Mouse (Mus musculus) neural tube, embryonic 14.5 days (tissue): ENCODE results near the gene Gm20532. TPM values are rescaled to one million over a fixed set of nuclear protein-coding genes. Genes with fewer than 3 reads are reported as not detected.

ENCODE experiments used
- ATAC-seq: fragments of 200-750 bp; cut with Nextera tagmentation; 2 replicates; pipeline ENCODE4 v1.8.0; 2017; ENCODE audit warnings: low read depth, mild to moderate bottlenecking, moderate TSS enrichment, moderate library complexity
- H3K27ac ChIP-seq: fragments of 300-500 bp; sonication (generic); 2 replicates; pipeline ENCODE4 v1.5.1; 2014; ENCODE audit warnings: low read depth, mild to moderate bottlenecking, control low read depth, low read length, moderate library complexity, mixed read lengths
- H3K27me3 ChIP-seq: fragments of 300-500 bp; sonication (generic); 2 replicates; pipeline ENCODE4 v1.6.1; 2014; ENCODE audit warnings: low read length; ENCODE audit not compliant: control insufficient read depth, insufficient read depth
- H3K36me3 ChIP-seq: fragments of 300-500 bp; sonication (generic); 2 replicates; pipeline ENCODE4 v1.6.1; 2014; ENCODE audit warnings: low read length, mixed read lengths; ENCODE audit not compliant: control insufficient read depth, insufficient read depth
- H3K4me1 ChIP-seq: fragments of 300-500 bp; sonication (generic); 2 replicates; pipeline ENCODE4 v1.6.1; 2014; ENCODE audit warnings: low read length; ENCODE audit not compliant: control insufficient read depth, insufficient read depth
- H3K4me2 ChIP-seq: fragments of 300-500 bp; sonication (generic); 2 replicates; pipeline ENCODE4 v1.6.1; 2014; ENCODE audit warnings: mild to moderate bottlenecking, low read depth, low read length, control low read depth
- H3K4me3 ChIP-seq: fragments of 300-500 bp; sonication (generic); 2 replicates; pipeline ENCODE4 v1.5.1; 2014; ENCODE audit warnings: low read depth, low read length, control low read depth, mixed read lengths
- H3K9ac ChIP-seq: fragments of 300-500 bp; sonication (generic); replicated peaks from 2 replicates; pipeline ENCODE4 v1.6.1; 2014; ENCODE audit warnings: low read depth, mild to moderate bottlenecking, control low read depth, low read length, mixed read lengths
- H3K9me3 ChIP-seq: fragments of 300-500 bp; sonication (generic); 2 replicates; pipeline ENCODE4 v1.6.1; 2016; ENCODE audit warnings: low read length; ENCODE audit not compliant: control insufficient read depth
- WGBS: fragments of 180-500 bp; shearing (Covaris S2); extraction: QIAGEN DNeasy Blood & Tissue Kit; methylation state at CpG from one replicate; pipeline ENCODE4 v1.1.7; 2014; 5-methylcytosine and 5-hydroxymethylcytosine counted together
- polyA plus RNA-seq: library from polyadenylated mRNA; unstranded; fragments of >200 nt; fragmentation: Nextera tagmentation; extraction: Ambion mirVana; gene quantifications from 2 replicates; pipeline ENCODE4 v1.2.1, GENCODE M21; 2014

Gene Gm20532
- polyA plus RNA-seq, 1 experiment from 2014 or later: not detected

DNA sequence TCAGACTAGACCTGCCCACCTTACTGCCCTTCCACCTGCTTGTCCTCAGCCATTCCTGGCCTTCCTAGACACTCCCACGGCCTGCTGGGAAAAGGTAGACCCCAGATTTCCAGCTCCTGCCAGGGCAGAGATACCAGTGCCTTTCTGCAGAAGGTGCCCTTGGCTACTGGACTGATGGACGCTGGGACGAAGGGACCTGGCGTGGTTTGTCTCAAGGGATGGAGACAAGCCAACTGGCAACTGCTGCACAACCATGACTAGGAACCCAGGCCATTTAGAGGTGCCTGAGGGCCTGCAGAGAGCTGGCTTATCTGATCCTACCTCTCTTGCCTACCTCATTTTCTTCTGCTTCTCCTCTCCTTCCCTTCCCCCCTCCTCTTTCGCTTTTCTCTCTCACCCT is 28.5 kb downstream of the Gm20532 start:
- WGBS: 81% methylated on average over 5 of the region's 5 CpGs
- H3K9ac ChIP-seq: no peak overlapping the region
- ATAC-seq: no peak

DNA sequence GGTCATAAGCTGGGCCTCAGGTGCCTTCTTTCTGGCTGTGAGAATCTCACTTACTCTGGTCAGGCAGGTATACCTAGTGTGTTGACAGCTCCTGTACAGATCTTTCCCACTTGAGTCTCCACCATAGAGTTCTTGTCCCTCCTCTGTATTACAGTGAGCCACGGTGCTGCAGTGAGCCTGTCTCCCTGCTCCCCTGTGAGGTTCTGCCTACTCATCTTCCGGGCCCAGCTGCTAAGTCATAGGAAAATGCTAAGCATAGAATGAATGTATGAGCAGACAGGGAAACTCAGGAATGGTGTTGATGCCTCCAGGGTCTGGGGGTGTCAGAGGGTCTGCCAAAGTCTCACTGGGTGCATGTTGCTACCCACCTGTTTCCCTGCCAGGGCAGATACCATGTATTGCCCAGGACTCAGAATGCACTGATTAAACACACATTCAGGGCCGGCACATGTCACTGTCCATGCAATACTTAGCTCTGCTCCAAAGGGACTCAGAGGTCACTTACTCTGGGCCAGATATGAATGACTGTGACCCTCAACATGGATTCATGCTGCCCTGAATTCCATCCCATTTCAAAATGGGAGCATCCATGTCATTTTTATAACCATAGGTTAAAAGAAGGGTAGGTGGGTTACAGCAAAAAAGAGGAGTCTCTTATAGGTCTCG is 29.2 kb downstream of the Gm20532 start:
- Histone ChIP-seq H3K27ac (no peak overlapping the region), H3K36me3 (no peaks in the 10 kb centered on the region), H3K9ac (no peak overlapping the region), H3K4me2 (no peak overlapping the region), H3K4me1 (no peaks in the 10 kb centered on the region), H3K4me3 (no peak overlapping the region), H3K9me3 (no peaks in the 10 kb centered on the region), H3K27me3 (no peaks in the 10 kb centered on the region)
- no peak for ATAC-seq
- WGBS: 82% methylated on average over 4 of the region's 4 CpGs

More for the DNA sequence above, 28.5 kb downstream of the Gm20532 start:
- H3K4me2 ChIP-seq: no peak overlapping the region
- no peaks in the 10 kb centered on the region for H3K4me1 ChIP-seq
- H3K27me3 ChIP-seq: no peaks in the 10 kb centered on the region
- no peak overlapping the region for H3K27ac ChIP-seq
- H3K4me3 ChIP-seq: no peak overlapping the region
- H3K36me3 ChIP-seq: no peaks in the 10 kb centered on the region
- H3K9me3 ChIP-seq: no peaks in the 10 kb centered on the region

DNA sequence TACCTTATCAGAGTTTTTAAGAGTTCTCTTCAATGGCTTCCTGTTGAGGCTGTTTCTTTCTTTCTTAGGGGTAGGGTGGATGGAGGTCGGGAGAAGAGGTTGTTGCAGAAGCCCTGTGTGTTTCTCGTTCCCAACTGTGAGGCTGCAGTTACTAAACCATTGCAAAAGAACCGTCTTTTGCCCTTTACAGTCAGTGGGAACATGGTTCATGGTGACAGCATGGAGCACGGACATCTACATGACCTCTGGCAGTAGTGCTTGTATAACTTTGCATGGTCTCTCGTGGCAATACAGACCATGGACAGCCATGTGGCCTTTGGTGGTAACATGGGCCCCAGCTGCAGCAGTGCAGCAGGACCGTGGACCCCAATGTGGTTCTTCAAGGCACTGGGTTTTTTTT is 30.9 kb downstream of the Gm20532 start:
- no peaks in the 10 kb centered on the region for H3K4me1 ChIP-seq
- WGBS: 79% methylated on average over 6 of the region's 6 CpGs
- H3K27me3 ChIP-seq: no peaks in the 10 kb centered on the region
- no peak overlapping the region for H3K4me3 ChIP-seq
- no peak overlapping the region for H3K27ac ChIP-seq
- no peak for ATAC-seq
- H3K4me2 ChIP-seq: no peak overlapping the region
- no peaks in the 10 kb centered on the region for H3K9me3 ChIP-seq
- no peaks in the 10 kb centered on the region for H3K36me3 ChIP-seq
- H3K9ac ChIP-seq: no peak overlapping the region

DNA sequence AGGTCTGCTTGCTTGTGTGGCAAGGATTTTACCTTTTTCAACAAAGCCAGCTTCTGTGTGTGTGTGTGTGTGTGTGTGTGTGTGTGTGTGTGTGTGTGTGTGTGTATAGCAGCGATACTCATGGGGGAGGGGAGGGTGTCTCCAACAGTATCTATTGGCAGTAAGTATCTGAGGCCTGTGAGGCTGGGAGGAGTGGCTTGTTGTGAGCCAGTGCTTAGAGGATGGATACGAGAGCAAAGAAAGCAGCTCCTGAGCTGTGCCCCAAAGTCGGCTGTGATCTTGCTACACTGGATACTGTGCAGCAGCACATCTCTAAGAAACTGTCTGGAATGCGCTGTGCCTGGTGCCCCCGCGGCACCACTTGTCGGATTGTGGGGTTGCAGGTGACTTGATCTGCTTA is 31.5 kb downstream of the Gm20532 start:
- no peak overlapping the region for H3K4me2 ChIP-seq
- H3K27ac ChIP-seq: no peak overlapping the region
- 68% methylated on average over 7 of the region's 7 CpGs for WGBS
- no peak overlapping the region for H3K4me3 ChIP-seq
- no peak for ATAC-seq
- no peaks in the 10 kb centered on the region for H3K9me3 ChIP-seq
- H3K36me3 ChIP-seq: no peaks in the 10 kb centered on the region
- no peaks in the 10 kb centered on the region for H3K27me3 ChIP-seq
- no peak overlapping the region for H3K9ac ChIP-seq
- no peaks in the 10 kb centered on the region for H3K4me1 ChIP-seq

DNA sequence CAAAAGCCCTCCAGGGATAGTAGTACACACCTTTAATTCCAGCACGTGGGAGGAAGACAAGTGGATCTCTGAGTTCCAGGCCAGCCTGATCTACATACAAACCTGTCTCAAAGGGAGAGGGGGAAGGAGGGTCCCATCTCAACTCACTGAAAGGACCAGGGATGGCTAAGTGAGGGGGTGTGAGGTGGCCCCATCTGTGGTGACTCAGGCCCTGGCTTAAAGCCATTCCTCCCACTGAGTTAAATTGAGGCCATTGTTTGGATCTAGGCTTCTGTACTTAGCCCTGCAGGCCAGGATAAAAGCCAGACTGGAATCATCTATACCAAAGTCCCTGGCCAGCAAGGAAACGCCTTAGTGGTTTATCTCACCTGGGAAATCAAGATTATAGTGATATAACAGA is 34.8 kb downstream of the Gm20532 start:
- Histone ChIP-seq H3K36me3 (no peaks in the 10 kb centered on the region), H3K27me3 (no peaks in the 10 kb centered on the region), H3K9me3 (no peaks in the 10 kb centered on the region), H3K4me2 (no peak overlapping the region), H3K4me1 (no peaks in the 10 kb centered on the region), H3K9ac (no peak overlapping the region), H3K27ac (no peak overlapping the region), H3K4me3 (no peak overlapping the region)
- ATAC-seq: no peak
- WGBS: 43% methylated on average over 2 of the region's 2 CpGs

DNA sequence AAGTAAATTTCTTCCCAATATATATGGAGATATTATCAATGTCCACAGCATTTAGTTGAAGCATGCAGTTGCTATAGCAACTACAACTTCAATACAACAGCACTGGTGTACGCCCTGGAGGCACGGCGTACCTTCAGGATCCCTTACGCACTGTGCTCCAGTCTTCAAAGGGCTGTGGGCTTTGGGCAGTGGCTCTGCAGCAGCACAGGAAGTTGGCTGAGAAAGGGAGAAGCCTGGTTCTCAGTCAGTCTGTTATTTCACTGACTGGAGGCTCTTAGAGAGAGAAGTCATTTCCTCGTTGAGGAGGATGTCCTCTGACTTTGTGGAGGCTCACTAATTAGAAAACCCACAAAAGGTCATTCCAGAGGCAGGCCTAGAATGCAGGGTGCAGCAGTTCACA is 36.5 kb downstream of the Gm20532 start:
- WGBS: 60% methylated on average over 5 of the region's 5 CpGs

DNA sequence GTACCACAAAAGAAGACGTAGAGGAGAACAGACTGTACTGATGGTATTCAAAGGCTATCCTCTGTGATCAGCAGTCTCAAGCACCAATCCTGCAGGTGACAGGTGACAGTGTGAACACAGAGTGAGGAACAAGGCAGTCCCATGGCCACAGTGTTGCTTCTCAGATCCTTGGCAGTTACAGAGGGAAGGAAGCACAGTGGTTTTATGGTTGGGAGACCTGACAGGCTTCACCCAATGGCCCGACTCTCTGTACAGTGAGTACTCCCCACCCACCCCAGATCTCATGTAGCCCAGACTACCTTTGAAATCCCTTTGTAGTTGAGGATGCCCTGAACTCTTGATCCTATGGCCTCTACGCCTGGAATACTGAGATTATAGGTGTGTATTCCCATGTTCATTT is 39.0 kb downstream of the Gm20532 start:
- H3K27me3 ChIP-seq: no peaks in the 10 kb centered on the region
- no peak overlapping the region for H3K27ac ChIP-seq
- no peak overlapping the region for H3K4me3 ChIP-seq
- H3K9ac ChIP-seq: no peak overlapping the region
- H3K9me3 ChIP-seq: no peaks in the 10 kb centered on the region
- H3K36me3 ChIP-seq: no peaks in the 10 kb centered on the region
- H3K4me1 ChIP-seq: peaks cover 16% of the 10 kb centered on the region
- ATAC-seq: no peak
- no peak overlapping the region for H3K4me2 ChIP-seq
- WGBS: 88% methylated on average over 3 of the region's 3 CpGs

More for the DNA sequence above, 36.5 kb downstream of the Gm20532 start:
- H3K27ac ChIP-seq: no peak overlapping the region
- H3K9me3 ChIP-seq: no peaks in the 10 kb centered on the region
- no peaks in the 10 kb centered on the region for H3K36me3 ChIP-seq
- no peak overlapping the region for H3K4me2 ChIP-seq
- no peak overlapping the region for H3K4me3 ChIP-seq
- H3K9ac ChIP-seq: no peak overlapping the region
- no peak for ATAC-seq
- no peaks in the 10 kb centered on the region for H3K27me3 ChIP-seq
- no peaks in the 10 kb centered on the region for H3K4me1 ChIP-seq

DNA sequence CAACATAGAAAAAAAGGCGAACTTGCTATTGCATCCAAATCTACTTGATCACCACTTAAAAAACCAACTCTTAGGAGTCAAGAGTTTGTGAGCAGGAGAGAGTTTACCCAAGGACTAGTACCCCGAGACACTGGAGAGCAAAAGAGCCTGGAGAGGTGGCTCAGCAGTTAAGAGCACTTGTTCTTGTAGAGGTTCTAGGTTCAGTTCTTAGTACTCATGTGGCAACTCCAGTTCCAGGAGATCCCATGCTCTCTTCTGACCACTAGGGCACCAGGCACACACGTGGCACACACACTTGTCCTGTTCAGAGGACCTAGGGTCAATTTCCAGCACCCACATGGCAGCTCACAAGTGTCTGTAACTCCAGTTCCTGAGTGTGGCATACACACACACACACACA is 39.6 kb downstream of the Gm20532 start:
- Histone ChIP-seq H3K27ac (no peak overlapping the region), H3K4me3 (no peak overlapping the region), H3K4me2 (no peak overlapping the region), H3K9me3 (no peaks in the 10 kb centered on the region), H3K4me1 (peaks cover 22% of the 10 kb centered on the region), H3K27me3 (no peaks in the 10 kb centered on the region), H3K9ac (no peak overlapping the region), H3K36me3 (no peaks in the 10 kb centered on the region)
- WGBS: 75% methylated on average over 3 of the region's 3 CpGs
- ATAC-seq: no peak

DNA sequence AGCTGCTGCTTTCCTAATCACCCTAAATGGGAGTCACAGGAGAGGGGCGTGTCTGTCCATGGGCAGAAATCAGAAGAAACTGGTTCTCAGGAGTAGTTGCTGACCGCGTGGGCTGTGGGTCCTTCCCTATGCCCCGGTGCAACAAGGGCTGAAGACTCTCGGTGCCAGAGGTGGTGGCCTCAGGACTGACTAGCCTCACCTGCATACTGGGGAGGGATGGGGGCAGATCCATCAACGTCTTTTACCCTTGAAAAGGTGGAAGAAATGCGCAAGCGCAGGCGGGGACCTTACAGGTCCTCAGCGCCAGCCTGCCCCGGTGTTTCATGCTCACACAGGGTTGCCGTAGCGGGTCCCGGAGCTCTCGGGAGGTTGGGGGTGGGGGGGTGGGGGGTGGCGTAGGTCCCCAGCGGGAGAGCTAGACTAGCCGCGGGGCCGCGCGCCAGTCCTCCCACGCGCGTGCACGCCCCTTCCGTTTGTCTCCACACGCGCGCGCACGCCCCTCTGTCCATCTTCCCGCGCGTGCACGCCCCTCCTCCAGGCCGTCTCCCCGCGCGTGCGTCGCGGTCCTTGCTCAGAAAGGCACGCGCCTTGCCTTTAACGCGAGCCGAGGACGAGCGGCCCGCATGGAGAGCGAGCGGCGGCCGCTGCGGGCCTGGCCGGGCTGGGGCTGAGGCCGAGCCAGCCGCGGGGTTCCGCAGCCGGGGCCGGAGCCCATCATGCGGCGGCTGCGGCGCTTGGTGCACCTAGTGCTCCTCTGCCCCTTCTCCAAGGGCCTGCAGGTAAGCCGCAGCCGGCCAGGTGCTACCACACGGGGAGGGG is 41.7 kb downstream of the Gm20532 start, which contains the start of gene Fam69b:
TSS of gene Fam69b (plus strand) at position 537 of the 819 bp plus-strand sequence.
- under 1% methylated on average over 62 of the region's 70 CpGs for WGBS
- H3K4me1 ChIP-seq: peaks cover 36% of the 10 kb centered on the region
- peak within 1 kb of the TSS; percentile 61 for H3K4me2 ChIP-seq
- H3K9me3 ChIP-seq: no peaks in the 10 kb centered on the region
- peak within 1 kb of the TSS; percentile 82 for H3K4me3 ChIP-seq
- peak within 1 kb of the TSS; percentile 85 for H3K27ac ChIP-seq
- no peaks in the 10 kb centered on the region for H3K27me3 ChIP-seq
- peak; percentile 76 for ATAC-seq
- peak within 1 kb of the TSS; percentile 97 for H3K9ac ChIP-seq
- no peaks in the 10 kb centered on the region for H3K36me3 ChIP-seq
